Mouse (Mus musculus): ENCODE measurements around the gene Gm13078. TPM values are rescaled to one million over a fixed set of nuclear protein-coding genes. Genes with fewer than 3 reads are reported as not detected.

Gene Gm13078
- polyA plus RNA-seq (2014; fragmentation: Nextera tagmentation; extraction: Ambion mirVana) = not detected in 2 replicates

- 86% methylated on average over 1 of the region's 1 CpGs for WGBS
- no peaks in the 10 kb centered on the region for H3K9me3 ChIP-seq (ENCODE audit: low read depth, low read length)
- DNase-seq (no peak), ATAC-seq (ENCODE audit: insufficient read depth) (no peak)
- no peak within 1 kb of the TSS for H3K4me3 ChIP-seq (ENCODE audit: low read depth, low read length)
- H3K4me1 ChIP-seq (ENCODE audit: insufficient read depth) = no peaks in the 10 kb centered on the region
- no peak within 1 kb of the TSS for H3K4me2 ChIP-seq
- no peak for TF ChIP-seq CTCF (IDR thresholded peaks at IDR 0.05; ENCODE audit: low read depth)
- H3K27me3 ChIP-seq (ENCODE audit: insufficient read depth, low read length) = no peaks in the 10 kb centered on the region
- no peaks in the 10 kb centered on the region for H3K36me3 ChIP-seq (ENCODE audit: insufficient read depth)
- H3K9ac ChIP-seq = no peak within 1 kb of the TSS
- no peak within 1 kb of the TSS for H3K27ac ChIP-seq (ENCODE audit: low read depth)
Measured at GRCm38 (mm10) chr4:143719155-143719554, at the start of gene Gm13078. Gm13078 (plus strand) TSS chr4:143719455.

GRCm38 (mm10) chr4:143702611-143703010 is 16.6 kb upstream of the Gm13078 start, which contains the start of gene Gm13089:
Gm13089 (minus strand) TSS chr4:143702711.
- Histone ChIP-seq H3K4me3 (ENCODE audit: low read depth, low read length) (no peak within 1 kb of the TSS), H3K36me3 (ENCODE audit: insufficient read depth) (no peaks in the 10 kb centered on the region), H3K9me3 (ENCODE audit: low read depth, low read length) (peaks cover 13% of the 10 kb centered on the region; the same call in 1 of the 2 replicates), H3K27ac (ENCODE audit: low read depth) (no peak within 1 kb of the TSS), H3K4me1 (ENCODE audit: insufficient read depth) (no peaks in the 10 kb centered on the region), H3K9ac (no peak within 1 kb of the TSS), H3K27me3 (ENCODE audit: insufficient read depth, low read length) (no peaks in the 10 kb centered on the region), H3K4me2 (no peak within 1 kb of the TSS)
- no peak for ATAC-seq (ENCODE audit: insufficient read depth)
- WGBS = 79% methylated on average over 2 of the region's 2 CpGs
- DNase-seq = no peak
- no peak for TF ChIP-seq CTCF (IDR thresholded peaks at IDR 0.05; ENCODE audit: low read depth)

Other genes with a start within 250 kb of the Gm13078 start
- not detected in 2 replicates for gene Gm13043, start 208.1 kb upstream of the Gm13078 start, polyA plus RNA-seq (2014; fragmentation: Nextera tagmentation; extraction: Ambion mirVana)
- gene Gm13040, start 183.5 kb upstream of the Gm13078 start, polyA plus RNA-seq (2014; fragmentation: Nextera tagmentation; extraction: Ambion mirVana) = not detected in 2 replicates
- gene BC080695, start 167.8 kb upstream of the Gm13078 start, polyA plus RNA-seq (2014; fragmentation: Nextera tagmentation; extraction: Ambion mirVana) = not detected in 2 replicates
- not detected in 2 replicates for gene Gm13057, start 167.7 kb upstream of the Gm13078 start, polyA plus RNA-seq (2014; fragmentation: Nextera tagmentation; extraction: Ambion mirVana)
- gene Gm13083, start 104.5 kb upstream of the Gm13078 start, polyA plus RNA-seq (2014; fragmentation: Nextera tagmentation; extraction: Ambion mirVana) = not detected in 2 replicates
- gene Gm13088, start 62.2 kb upstream of the Gm13078 start, polyA plus RNA-seq (2014; fragmentation: Nextera tagmentation; extraction: Ambion mirVana) = not detected in 2 replicates
- not detected in 2 replicates for gene Gm13089, start 16.7 kb upstream of the Gm13078 start, polyA plus RNA-seq (2014; fragmentation: Nextera tagmentation; extraction: Ambion mirVana)
- not detected in 2 replicates for gene Gm13023, start 69.9 kb downstream of the Gm13078 start, polyA plus RNA-seq (2014; fragmentation: Nextera tagmentation; extraction: Ambion mirVana)
- gene Gm13084, start 96.6 kb downstream of the Gm13078 start, polyA plus RNA-seq (2014; fragmentation: Nextera tagmentation; extraction: Ambion mirVana) = not detected in 2 replicates
- gene Gm13103, start 127.0 kb downstream of the Gm13078 start, polyA plus RNA-seq (2014; fragmentation: Nextera tagmentation; extraction: Ambion mirVana) = not detected in 2 replicates
- not detected in 2 replicates for gene Pramef6, start 180.9 kb downstream of the Gm13078 start, polyA plus RNA-seq (2014; fragmentation: Nextera tagmentation; extraction: Ambion mirVana)
- not detected in 2 replicates for gene Pramef25, start 231.6 kb downstream of the Gm13078 start, polyA plus RNA-seq (2014; fragmentation: Nextera tagmentation; extraction: Ambion mirVana)
- not detected in 2 replicates for gene Gm13101, start 247.5 kb downstream of the Gm13078 start, polyA plus RNA-seq (2014; fragmentation: Nextera tagmentation; extraction: Ambion mirVana)

All from lung, embryonic 14.5 days (tissue).